Mouse (Mus musculus): Measurements from ENCODE around the gene Gm17655.
"Not testable (repeated sequence)": the region's sequence is repeated elsewhere in the genome, so short reads cannot be mapped to it uniquely, and the experiment has no call there.

Gm17655 gene

DNA sequence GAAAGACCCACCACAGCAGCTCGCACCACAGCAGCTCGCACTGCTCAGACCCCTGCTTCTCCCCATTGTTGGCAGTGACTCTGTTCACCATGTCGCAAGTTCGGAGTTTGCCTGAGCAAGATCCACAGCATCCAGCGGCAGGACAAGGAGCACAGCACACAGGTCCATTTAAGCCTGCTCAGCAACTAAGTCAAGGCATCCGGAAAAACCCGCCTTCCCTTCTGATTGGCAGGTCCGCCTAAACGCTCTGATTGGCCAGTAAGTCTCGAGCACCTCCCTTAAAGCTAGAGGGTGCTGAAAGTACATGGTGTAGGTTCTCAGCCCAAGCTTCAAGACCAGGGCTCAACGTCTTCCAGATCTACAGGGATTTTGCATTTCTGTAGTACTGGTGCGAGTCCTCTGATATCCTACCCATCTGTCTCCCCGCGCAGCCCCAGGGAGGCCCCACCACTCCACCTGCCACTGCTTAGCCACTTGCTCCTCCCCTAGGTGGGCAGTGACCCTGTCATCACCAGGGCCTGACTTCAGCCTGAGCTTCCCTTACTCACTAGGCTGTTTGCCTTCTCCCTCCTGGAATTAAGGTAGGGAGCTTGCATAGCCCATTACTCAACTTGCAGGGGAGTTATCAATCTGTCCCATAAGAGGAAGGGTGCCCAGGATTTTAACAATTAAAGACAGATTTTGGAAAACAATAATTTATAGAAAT, 14.0 kb upstream of the Gm17655 start:
- DNase-seq (ENCODE audit: low read depth, low spot score) = no peak

GRCm38 (mm10) chr5:110082961-110083360, 10.6 kb upstream of the Gm17655 start:
- no peak for DNase-seq (ENCODE audit: low read depth, low spot score)

DNA sequence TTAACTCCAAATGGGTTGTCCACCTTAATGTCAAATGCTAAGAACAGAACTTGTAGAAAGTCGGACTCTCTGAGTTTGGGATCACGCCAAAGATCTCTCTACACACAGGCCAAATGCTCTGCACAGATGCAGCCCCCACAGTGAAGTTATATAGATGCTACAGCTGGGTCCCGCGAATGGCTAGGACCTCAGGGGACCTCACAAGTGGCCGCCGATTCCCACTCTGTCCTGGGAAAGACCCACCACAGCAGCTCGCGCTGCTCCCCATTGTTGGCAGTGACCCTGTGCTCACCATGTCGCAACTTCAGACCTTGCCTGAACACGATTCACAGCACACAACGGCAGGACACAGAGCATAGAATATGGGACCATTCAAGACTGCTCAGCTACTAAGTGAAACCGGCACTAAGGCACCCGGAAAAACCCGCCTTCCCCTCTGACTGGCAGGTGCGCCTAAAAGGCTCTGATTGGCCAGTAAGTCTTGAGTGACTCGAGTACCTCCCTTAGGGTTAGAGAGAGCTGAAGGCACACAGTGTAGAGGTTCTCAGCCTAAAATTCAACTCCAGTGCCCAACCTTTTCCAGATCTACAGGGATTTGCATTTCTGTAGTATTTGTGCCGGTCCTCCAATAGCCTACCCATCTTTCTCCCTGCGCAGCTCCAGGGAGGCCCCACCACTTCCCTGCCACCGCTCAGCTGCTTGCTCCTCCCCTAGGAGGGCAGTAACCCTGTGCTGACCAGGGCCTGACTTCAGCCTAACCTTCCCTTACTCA, 14.5 kb downstream of the Gm17655 start:
- peak; percentile 89 for DNase-seq (ENCODE audit: low read depth, low spot score)

- DNase-seq (ENCODE audit: low read depth, low spot score) = peak; percentile 50
These were observed 48.5 kb downstream of the Gm17655 start for GRCm38 (mm10) chr5:110023694-110024427.

- no peak for DNase-seq (ENCODE audit: low read depth, low spot score)
These were observed 49.0 kb downstream of the Gm17655 start for GRCm38 (mm10) chr5:110023273-110023672.

- not testable (repeated sequence) for DNase-seq (ENCODE audit: low read depth, low spot score)
These were observed 56.5 kb downstream of the Gm17655 start for GRCm38 (mm10) chr5:110015775-110016174.
